Mouse (Mus musculus): ENCODE data around the gene Gm45713. TPM values are rescaled to one million over a fixed set of nuclear protein-coding genes. Genes with fewer than 3 reads are reported as not detected.
A peak's percentile ranks its signal among the peaks of the same experiment; 100 is the strongest.
"Not testable (repeated sequence)": the region's sequence is repeated elsewhere in the genome, so short reads cannot be mapped to it uniquely, and the experiment has no call there.

The Gm45713 gene
- total RNA-seq (2021): not detected

DNA sequence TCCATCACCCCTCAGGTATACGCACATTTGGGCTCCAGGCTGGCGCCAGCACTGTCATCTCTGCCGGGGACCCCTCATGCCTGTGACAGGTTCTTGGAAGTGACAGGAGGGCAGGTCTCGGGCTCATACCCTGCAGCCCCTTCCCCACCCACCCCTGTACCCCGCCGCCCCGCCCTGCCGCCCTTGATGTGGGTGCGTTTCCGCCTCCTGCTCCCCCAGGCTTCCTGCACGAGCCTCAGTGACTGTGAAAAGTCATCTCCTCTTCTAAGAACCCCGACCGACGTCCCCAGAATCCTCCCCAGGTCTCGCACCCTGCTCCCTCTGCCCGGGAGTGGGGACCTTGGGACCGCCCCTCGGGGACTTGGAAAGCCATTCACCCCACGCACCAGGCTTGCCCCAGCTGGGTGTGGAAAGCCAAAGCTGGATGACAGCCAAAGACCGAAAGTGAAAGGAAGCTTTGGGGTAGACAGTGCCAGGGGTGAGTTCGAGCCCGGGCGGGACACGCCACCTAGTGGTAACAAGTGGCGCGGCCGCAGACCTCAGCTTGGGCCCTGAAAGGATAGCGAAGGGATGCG, at the start of gene Gm45713, which contains the start of gene Flt3l:
Gene Gm45713 (minus strand): TSS at position 239 of the 575 bp plus-strand sequence.
Gene Flt3l (minus strand): TSS at position 440 of the 575 bp plus-strand sequence.
- intact Hi-C loops (cut with DNase I): loop anchor here (1.0 kb wide), 1 partner anchor 56 kb away; no protein-coding TSS in a partner anchor
- DNase-seq (ENCODE audit: low spot score in 2 of 2): peak; percentile 87

DNA sequence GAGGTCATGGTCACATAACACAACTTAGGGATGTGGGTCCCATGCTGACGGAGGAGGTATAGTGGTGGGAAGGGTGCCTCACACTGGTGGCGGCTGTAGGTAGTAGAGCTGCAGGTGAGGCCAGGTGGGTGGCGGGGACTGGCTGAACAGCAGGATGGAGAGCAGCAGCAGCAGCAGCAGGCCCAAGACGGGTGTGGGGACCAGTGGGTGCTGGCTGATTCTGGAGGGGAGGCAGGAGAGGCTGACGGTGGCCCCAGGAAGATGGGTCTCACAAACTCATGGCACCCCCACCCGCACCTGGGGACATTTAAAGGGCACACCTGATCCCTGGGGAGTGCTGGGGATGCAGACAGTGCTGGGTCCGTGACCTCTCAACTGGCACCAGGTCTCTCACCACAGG, 47.6 kb upstream of the Gm45713 start:
- intact Hi-C loops (cut with DNase I): no loop called here

DNA sequence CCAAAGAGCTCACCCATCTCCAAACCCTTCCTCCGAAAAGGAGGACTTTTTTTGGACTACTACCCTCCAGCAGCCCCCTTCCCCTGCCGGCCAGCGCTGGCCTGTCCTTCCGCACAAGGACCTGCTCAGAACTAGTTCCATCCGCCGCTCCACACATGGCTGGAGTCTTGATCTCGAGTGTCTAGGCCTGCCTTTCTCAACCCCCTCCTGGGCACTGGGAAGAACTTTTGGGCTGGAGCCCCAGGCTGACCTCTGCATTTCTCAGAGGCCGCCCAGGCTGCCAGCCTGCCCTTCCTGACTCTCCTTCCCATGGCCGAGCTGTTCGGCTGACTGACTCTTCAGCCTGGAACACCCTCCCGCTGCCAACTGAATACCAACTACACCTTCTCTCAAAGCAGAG, 46.6 kb upstream of the Gm45713 start:
- DNase-seq (ENCODE audit: low spot score in 2 of 2): no peak
- intact Hi-C loops (cut with DNase I): no loop called here

More for the DNA sequence above, 47.6 kb upstream of the Gm45713 start:
- no peak for DNase-seq (ENCODE audit: low spot score in 2 of 2)

DNA sequence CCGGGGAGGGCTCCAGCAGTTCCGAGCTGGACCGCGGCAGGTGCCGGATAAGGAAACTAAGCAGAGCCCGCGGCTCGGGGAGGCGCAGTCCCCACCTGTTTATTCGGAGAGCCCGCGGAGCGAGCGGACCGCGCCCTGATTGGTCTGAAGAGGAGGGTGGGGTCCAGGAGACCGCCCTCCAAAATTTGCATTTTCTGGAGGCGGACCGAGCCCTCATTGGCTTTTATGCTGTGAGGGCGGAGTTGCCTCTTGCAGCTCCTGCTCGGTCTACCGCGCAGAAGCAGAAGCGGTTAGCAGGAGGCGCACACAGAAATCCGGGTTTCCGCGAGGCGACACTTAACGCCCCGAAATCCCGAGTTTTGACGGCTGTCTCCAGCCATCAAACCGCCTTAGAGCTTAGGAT, 46.2 kb upstream of the Gm45713 start:
- peak; percentile 83 to 95 for DNase-seq (ENCODE audit: low spot score in 2 of 2)
- intact Hi-C loops (cut with DNase I): no loop called here

DNA sequence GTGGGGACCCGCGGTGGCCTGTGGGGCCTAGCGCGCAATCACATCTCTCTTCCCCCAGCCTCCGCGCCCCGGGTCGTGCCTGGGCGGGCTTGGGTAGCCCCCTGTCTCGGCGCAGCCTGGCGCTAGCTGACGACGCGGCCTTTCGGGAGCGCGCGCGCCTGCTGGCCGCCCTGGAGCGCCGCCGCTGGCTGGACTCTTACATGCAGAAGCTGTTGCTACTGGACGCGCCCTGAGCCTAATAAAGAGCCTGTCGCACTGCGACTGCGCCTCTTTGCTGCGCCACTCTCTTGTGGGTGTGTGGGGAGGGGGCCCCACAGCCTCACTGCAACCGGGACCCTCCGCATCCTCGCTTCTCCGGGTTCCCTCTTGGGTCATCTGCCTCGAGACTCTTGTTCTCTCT, 45.5 kb upstream of the Gm45713 start:
- intact Hi-C loops (cut with DNase I): no loop called here
- no peak for DNase-seq (ENCODE audit: low spot score in 2 of 2)

DNA sequence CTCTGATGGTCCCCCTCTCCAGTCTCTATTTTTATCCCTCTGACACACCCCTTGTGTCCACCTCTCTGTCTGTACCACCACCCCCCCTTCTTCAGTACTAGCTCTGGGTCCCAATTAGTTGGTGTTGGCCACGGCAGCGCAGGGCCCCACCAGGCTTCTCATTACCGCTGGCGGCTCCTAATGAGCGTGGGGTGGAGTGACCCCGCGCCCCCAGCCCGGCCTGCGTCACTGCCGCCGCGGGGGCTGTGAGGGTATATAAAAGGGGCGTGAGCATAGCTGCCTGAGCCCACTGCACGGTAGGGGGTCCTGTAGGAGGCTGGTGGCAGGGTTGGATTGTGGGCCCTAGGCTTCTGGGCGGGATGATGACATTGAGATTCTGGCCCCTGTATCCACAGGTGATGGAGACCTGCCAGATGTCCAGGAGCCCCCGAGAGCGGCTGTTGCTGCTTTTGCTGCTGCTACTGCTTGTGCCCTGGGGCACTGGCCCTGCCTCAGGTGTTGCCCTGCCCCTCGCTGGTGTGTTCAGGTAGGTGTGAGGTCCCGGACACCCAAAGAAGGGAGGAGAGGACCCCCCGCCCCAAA, 45.0 kb upstream of the Gm45713 start, which contains the start of gene Pth2:
Gene Pth2 (plus strand): TSS at position 100 of the 582 bp plus-strand sequence.
- DNase-seq (ENCODE audit: low spot score in 2 of 2): no peak
- intact Hi-C loops (cut with DNase I): no loop called here

DNA sequence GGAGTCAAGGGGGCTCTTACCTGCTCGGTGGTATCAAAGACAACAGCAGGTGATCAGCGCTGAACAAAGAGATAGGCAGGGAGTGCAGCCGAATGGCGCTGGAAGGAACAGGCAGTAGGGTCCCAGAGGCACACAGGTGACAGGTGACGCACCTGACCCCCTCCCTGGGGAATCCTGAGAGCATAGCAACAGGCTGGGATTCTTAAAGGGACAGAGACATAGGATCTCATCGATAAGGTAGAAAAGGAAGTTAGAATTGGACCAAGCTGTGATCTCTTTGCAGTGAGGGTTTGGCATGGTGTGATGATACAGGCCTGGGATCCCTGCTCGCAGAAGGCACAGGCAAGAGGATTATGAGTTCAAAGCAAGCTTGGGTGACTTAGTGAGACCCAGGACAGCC, 43.4 kb upstream of the Gm45713 start, which contains the start of gene Gfy:
Gene Gfy (minus strand): TSS at position 101 of the 400 bp plus-strand sequence.
- intact Hi-C loops (cut with DNase I): no loop called here

DNA sequence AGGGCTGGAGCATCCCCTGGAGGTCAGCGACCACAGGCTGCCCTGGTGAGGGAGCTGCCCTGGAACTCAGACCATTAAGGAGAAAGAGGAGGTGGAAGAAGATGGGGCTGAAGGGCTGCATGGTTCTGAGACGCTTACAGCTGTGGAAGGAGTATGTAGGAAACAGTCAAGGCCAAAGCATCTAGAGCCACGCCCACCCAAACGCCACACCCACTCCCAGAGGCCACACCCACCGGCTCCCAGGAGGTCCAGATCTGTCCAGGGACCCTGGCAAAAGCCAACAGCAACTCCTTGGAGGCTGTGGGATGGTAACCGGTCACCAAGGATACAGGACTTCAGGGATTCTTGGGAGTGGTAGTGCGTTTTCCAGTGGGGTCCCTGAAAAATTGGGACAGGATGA, 42.5 kb upstream of the Gm45713 start:
- no peak for DNase-seq (ENCODE audit: low spot score in 2 of 2)
- intact Hi-C loops (cut with DNase I): no loop called here

More for the DNA sequence above, 43.4 kb upstream of the Gm45713 start, which contains the start of gene Gfy:
- no peak for DNase-seq (ENCODE audit: low spot score in 2 of 2)

DNA sequence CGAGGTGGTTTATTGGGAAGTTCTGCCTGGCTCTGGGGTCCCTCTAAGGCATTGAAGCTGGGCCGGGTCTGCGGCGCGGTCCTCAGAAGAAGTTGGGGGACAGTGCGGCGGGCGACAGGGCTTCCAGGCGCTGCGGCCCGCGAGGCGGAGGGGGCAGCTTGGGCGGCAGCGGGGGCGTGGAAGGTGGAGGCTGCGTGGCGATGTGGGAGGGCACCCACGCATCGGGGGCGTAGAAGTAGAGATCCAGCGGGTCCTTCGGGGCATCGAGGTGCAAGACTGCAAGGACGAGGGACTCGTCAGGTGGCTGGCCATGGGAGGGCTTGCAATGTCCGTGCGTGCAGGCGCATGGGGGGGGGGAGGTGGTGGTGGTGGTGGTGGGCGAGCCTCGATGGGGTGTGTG, 40.3 kb upstream of the Gm45713 start:
- intact Hi-C loops (cut with DNase I): no loop called here
- DNase-seq (ENCODE audit: low spot score in 2 of 2): peak; percentile 44 to 52

DNA sequence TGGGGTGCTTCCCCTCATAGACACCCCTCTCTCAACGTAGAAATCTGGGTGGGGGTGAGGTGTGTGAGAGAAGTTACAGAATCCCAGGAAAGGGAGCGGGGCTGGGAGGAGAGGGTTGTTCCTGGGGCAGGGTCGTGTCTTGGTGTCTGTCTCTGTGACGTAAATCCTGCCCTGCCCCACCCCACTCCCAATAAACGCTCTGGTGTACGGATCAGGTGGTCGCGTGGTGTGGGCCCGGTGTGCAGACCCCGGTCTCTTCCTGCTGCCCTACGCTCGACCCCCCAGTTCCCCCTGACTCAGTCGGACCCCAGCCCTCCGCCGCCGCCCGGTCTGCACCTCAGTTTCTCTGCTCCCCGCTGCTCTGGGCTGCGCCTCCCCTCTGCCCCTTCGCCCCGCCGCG, 39.9 kb upstream of the Gm45713 start:
- intact Hi-C loops (cut with DNase I): no loop called here
- DNase-seq (ENCODE audit: low spot score in 2 of 2): no peak

DNA sequence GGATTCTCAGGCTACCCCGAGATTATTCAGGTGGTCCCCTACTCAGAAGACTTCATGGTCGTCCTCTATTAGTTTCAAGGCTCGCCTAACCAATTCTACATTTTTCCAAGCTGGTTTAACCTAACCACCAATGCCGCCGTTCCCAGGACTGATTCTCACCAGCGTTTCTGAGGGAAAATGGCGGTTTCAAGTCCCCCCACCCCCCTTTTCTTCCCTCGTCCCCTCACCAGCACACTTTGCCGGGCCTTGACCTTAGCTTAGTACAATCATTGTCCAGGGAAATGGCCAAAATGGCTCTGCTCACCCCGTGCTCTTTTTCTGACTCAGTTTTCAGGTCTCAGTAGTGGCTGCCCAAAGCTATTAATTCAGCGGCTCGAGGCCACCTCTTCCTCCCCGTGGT, 39.4 kb upstream of the Gm45713 start:
- DNase-seq (ENCODE audit: low spot score in 2 of 2): no peak
- intact Hi-C loops (cut with DNase I): no loop called here

DNA sequence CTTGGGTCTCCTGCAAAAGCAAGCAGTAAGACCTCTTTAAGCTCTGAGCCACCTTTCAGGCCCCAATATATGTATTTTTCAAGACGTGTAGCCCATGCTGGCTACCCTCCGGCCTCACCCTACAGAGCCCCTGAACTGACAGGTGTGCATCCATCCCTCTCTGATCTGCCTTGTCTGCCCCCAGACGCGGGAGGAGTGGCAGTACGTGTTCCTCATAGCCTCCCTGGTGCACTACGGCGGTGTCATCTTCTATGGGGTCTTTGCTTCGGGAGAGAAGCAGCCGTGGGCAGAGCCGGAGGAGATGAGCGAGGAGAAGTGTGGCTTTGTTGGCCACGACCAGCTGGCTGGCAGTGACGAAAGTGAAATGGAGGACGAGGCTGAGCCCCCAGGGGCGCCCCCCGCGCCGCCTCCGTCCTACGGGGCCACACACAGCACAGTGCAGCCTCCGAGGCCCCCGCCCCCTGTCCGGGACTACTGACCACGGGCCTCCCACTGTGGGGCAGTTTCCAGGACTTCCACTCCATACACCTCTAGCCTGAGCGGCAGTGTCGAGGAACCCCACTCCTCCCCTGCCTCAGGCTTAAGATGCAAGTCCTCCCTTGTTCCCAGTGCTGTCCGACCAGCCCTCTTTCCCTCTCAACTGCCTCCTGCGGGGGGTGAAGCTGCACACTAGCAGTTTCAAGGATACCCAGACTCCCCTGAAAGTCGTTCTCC, 38.7 kb upstream of the Gm45713 start:
- intact Hi-C loops (cut with DNase I): no loop called here
- peak in 1 of 2 experiments; percentile 25 for DNase-seq (ENCODE audit: low spot score in 2 of 2)

DNA sequence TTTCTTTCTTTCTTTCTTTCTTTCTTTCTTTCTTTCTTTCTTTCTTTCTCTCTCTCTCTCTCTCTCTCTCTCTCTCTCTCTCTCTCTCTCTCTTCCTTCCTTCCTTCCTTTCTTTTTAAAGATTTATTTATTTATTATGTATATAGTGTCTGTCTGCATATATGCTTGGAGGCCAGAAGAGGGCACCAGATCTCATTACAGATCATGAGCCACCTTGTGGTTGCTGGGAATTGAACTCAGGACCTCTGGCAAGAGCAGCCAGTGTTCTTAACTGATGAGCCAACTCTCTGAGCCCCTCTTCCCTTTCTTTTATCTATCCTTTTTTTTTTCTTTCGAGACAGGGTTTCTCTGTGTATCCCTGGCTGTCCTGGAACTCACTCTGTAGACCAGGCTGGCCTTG, 37.7 kb upstream of the Gm45713 start:
- intact Hi-C loops (cut with DNase I); DNase-seq (ENCODE audit: low spot score in 2 of 2): not testable (repeated sequence)

DNA sequence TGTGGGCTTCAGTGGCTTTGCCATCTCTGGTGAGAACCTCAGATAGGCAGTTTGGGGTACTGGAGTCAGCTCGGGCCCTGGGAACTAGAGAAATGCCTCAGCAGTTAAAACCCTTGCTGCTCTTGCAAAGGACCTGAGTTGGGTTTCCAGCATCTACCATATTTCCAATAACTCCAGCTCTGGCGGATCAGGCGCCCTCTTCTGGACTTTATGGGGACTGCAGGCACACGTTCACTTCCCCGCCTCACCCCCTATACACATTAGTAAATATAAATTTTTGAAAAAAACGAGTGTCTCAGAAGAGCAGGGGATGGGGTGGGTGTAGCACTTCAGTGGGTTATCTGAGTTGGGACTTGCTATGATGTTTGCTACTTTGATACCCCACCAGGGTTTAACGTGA, 36.9 kb upstream of the Gm45713 start:
- intact Hi-C loops (cut with DNase I): no loop called here
- DNase-seq (ENCODE audit: low spot score in 2 of 2): no peak

DNA sequence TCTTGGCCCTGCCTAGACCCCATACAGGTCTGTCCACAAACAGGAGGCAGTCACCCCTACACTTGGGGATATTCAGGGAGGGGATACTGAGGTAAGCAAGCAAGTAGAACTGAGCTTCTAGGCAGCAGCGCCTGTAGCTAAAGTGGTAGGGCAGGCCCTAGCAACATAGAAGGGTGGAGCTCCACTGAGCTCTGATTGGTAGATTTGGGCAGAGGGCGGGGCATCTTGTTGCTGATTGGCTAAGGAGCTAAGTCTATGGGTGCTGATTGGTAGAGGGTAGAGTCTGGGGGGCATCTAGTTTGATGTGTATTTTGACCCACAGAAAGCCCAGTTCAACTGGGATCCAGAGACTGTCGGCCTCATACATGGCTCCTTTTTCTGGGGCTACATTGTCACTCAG, 33.5 kb upstream of the Gm45713 start:
- intact Hi-C loops (cut with DNase I): loop anchor here (10.0 kb wide), 1 partner anchor 195 kb away; the partner anchor contains the start of gene Ppfia3
- peak; percentile 62 to 85 for DNase-seq (ENCODE audit: low spot score in 2 of 2)

DNA sequence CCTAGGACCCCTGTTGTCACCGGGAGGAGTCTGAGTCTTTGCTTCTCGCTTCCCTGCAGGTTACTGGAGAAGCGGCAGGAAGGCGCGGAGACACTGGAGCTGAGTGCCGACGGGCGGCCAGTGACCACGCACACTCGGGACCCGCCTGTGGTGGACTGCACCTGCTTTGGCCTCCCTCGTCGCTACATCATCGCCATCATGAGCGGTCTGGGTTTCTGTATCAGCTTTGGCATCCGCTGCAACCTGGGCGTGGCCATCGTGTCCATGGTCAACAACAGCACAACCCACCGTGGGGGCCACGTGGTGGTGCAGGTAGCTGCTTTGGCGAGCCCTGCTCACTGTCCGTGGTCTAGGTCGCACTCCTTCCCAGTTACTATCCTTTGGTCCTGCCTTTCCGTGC, 32.6 kb upstream of the Gm45713 start:
- DNase-seq (ENCODE audit: low spot score in 2 of 2): peak in 1 of 2 experiments; percentile 28

DNA sequence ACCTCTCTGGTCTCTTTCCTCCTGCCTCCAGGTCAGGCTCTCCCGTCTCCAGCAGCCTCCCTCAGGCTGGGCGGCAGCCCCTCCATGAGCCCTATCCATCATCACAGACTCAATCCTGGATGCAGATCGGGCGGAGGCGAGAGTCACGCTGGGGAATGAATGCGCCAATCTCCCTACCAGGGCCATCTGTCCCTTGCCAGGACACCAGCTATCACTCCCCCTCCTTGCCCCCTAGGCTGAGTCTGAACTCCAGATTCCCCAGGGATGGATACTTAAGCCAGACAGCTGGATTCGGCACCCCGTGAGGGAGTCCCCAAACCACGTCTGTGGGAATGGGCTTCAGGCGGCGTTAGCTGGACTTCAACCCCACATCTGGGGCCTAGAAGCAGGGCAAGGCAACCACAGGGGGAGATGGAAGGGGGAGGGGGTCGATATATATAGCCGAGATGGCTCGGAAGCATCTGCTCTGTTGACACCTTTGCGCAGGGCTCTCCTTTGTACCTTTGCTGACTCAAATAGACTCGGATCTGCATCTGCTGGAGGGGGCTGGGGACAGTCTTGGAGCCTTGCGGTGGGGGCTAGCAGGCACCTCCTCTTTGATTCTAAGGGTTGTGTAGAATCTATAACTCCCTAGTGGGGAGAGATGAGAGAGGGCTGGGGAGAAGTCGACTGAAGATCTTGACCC, 31.9 kb upstream of the Gm45713 start:
- DNase-seq (ENCODE audit: low spot score in 2 of 2): peak; percentile 45 to 86
- intact Hi-C loops (cut with DNase I): loop anchor here (1.0 to 10.0 kb wide), 2 partner anchors 65 to 197 kb away; partner anchors contain the start of gene Ppfia3

More for the DNA sequence above, 32.6 kb upstream of the Gm45713 start:
- intact Hi-C loops (cut with DNase I): loop anchor here (10.0 kb wide), 1 partner anchor 196 kb away; the partner anchor contains the start of gene Ppfia3

DNA sequence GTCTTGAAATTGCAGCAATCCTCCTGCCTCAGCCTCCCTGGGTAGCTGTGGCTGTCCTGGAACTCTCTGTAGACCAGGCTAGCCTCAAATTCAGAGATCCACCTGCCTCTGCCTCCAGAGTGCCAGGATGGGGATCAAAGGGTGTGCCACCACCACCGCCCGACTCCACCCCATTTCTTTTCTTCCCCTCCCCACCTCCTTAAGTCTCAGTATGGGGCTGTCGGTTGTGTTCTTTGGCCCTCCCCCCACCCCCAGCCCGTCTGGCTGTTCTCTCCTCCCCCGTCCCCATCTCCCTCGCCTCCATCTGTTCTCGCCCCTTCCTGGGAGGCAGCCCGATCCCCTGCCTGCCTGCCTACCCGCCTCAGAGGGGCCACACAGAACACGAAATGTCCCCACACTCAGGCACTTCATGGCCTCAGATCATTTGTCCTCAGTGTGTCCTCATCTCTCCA, 30.9 kb upstream of the Gm45713 start:
- peak; percentile 61 to 85 for DNase-seq (ENCODE audit: low spot score in 2 of 2)

DNA sequence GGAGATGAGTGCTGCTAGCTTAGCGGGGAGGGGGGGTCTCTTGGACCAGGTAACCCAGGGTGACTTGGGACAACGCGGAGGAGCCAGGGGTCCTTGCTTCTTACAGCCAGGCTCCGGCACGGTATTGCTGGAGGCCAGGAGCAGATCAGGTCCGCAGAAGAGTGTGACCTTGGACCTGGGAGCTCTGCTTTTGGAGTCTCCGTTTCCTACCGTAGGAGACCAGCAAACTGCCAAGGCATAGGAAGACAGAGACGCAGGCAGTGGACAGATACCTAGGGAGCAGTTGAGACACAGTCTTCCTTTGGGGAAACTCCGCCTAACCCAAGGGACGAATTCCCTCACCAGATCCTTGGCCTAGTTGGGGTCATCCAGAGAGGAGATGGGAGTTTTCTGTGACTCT, 29.7 kb upstream of the Gm45713 start:
- DNase-seq (ENCODE audit: low spot score in 2 of 2): no peak
- intact Hi-C loops (cut with DNase I): loop anchor here (10.0 kb wide), 1 partner anchor 199 kb away; the partner anchor contains the start of gene Ppfia3

More for the DNA sequence above, 30.9 kb upstream of the Gm45713 start:
- intact Hi-C loops (cut with DNase I): loop anchor here (1.0 to 10.0 kb wide), 2 partner anchors 66 to 198 kb away; partner anchors contain the start of gene Ppfia3
